Mouse (Mus musculus) C2C12 (cell line): ENCODE measurements at regions not wholly inside any gene's neighbourhood (a gene's known extent, or its start where the extent isn't known, plus 50 kb on each side); places are given as distances from the start of the nearest gene placed in this dataset.

Source experiments
- H3K27me3 ChIP-seq: one replicate; pipeline ENCODE4 v1.6.1; 2011; ENCODE audit not compliant: control insufficient read depth, insufficient read depth, insufficient read length
- H3K36me3 ChIP-seq: one replicate; pipeline ENCODE4 v1.6.1; 2011; ENCODE audit not compliant: control insufficient read depth, insufficient read depth
- H3K4me3 ChIP-seq: one replicate; pipeline ENCODE4 v1.5.1; 2011; ENCODE audit warnings: mild to moderate bottlenecking, control low read depth; ENCODE audit not compliant: poor library complexity, insufficient read depth, severe bottlenecking
- H3K79me2 ChIP-seq: one replicate; pipeline ENCODE4 v1.6.1; 2011; ENCODE audit not compliant: control insufficient read depth, insufficient read depth
- H3K79me3 ChIP-seq: one replicate; pipeline ENCODE4 v1.6.1; 2011; ENCODE audit warnings: low read depth, control low read depth
- H3ac ChIP-seq: one replicate; pipeline ENCODE3; 2011; ENCODE audit warnings: low read depth; ENCODE audit not compliant: control insufficient read depth, insufficient read length
- CEBPB ChIP-seq: IDR thresholded peaks from one replicate; pipeline ENCODE4 v1.6.1; 2011; ENCODE audit warnings: low read depth, mild to moderate bottlenecking, control low read depth, moderate library complexity
- CTCF ChIP-seq: IDR thresholded peaks from one replicate; pipeline ENCODE4 v1.5.1; 2011; ENCODE audit not compliant: control insufficient read depth, insufficient read depth, insufficient read length
- FOSL1 ChIP-seq: IDR thresholded peaks from one replicate; pipeline ENCODE4 v1.8.0; 2011; ENCODE audit warnings: mild to moderate bottlenecking, low read length; ENCODE audit not compliant: poor library complexity, insufficient read depth, severe bottlenecking
- MAX ChIP-seq: IDR thresholded peaks from one replicate; pipeline ENCODE4 v1.6.1; 2011; ENCODE audit warnings: mild to moderate bottlenecking, control low read depth
- MYOD1 ChIP-seq: IDR thresholded peaks from one replicate; pipeline ENCODE4 v1.6.1; 2011; ENCODE audit warnings: low read depth; ENCODE audit not compliant: control insufficient read depth, insufficient read length
- MYOG ChIP-seq: IDR thresholded peaks from one replicate; pipeline ENCODE4 v1.6.1; 2011; ENCODE audit not compliant: control insufficient read depth, insufficient read length; ENCODE audit errors: extremely low read depth
- USF1 ChIP-seq: IDR thresholded peaks from one replicate; pipeline ENCODE4 v1.6.1; 2011; ENCODE audit warnings: low read depth, mild to moderate bottlenecking, control low read depth, moderate library complexity

GRCm38 (mm10) chr12:77168367-77168766, 69.6 kb upstream of the Fut8 start:
- Histone ChIP-seq H3ac (no peak overlapping the region), H3K79me2 (no peaks in the 10 kb centered on the region), H3K79me3 (no peaks in the 10 kb centered on the region), H3K27me3 (no peaks in the 10 kb centered on the region), H3K36me3 (no peaks in the 10 kb centered on the region), H3K4me3 (no peak overlapping the region)
- TF ChIP-seq MAX (no peak), MYOD1 (no peak), FOSL1 (no peak), CTCF (no peak), USF1 (no peak), MYOG (no peak), CEBPB (no peak)

- Histone ChIP-seq H3K79me3 (no peaks in the 10 kb centered on the region), H3K27me3 (no peaks in the 10 kb centered on the region), H3K79me2 (no peaks in the 10 kb centered on the region), H3ac (no peak overlapping the region), H3K36me3 (no peaks in the 10 kb centered on the region), H3K4me3 (no peak overlapping the region)
- TF ChIP-seq FOSL1 (no peak), MAX (no peak), MYOG (no peak), MYOD1 (no peak), CTCF (no peak), USF1 (no peak), CEBPB (no peak)
Measured at GRCm38 (mm10) chr12:77156698-77157097, 81.2 kb upstream of the Fut8 start.

GRCm38 (mm10) chr12:77155626-77156025, 82.3 kb upstream of the Fut8 start:
- TF ChIP-seq MYOG (no peak), CEBPB (no peak), FOSL1 (no peak), MYOD1 (no peak), CTCF (no peak), USF1 (no peak), MAX (no peak)
- Histone ChIP-seq H3K79me2 (no peaks in the 10 kb centered on the region), H3K27me3 (no peaks in the 10 kb centered on the region)

GRCm38 (mm10) chr12:77151471-77151870, 86.5 kb upstream of the Fut8 start:
- H3K79me2 ChIP-seq = no peaks in the 10 kb centered on the region
- TF ChIP-seq MYOG = no peak
- no peak for TF ChIP-seq USF1
- no peak for TF ChIP-seq CEBPB
- no peak for TF ChIP-seq MYOD1
- no peak for TF ChIP-seq MAX
- TF ChIP-seq CTCF = no peak
- no peak for TF ChIP-seq FOSL1
- no peak overlapping the region for H3ac ChIP-seq
- no peaks in the 10 kb centered on the region for H3K36me3 ChIP-seq
- no peaks in the 10 kb centered on the region for H3K79me3 ChIP-seq
- H3K4me3 ChIP-seq = no peak overlapping the region
- H3K27me3 ChIP-seq = no peaks in the 10 kb centered on the region

More at GRCm38 (mm10) chr12:77155626-77156025, 82.3 kb upstream of the Fut8 start:
- no peak overlapping the region for H3ac ChIP-seq
- H3K79me3 ChIP-seq = no peaks in the 10 kb centered on the region
- no peak overlapping the region for H3K4me3 ChIP-seq
- no peaks in the 10 kb centered on the region for H3K36me3 ChIP-seq

- no peaks in the 10 kb centered on the region for H3K36me3 ChIP-seq
- no peak overlapping the region for H3K4me3 ChIP-seq
- no peaks in the 10 kb centered on the region for H3K79me3 ChIP-seq
- H3K79me2 ChIP-seq = no peaks in the 10 kb centered on the region
- no peak overlapping the region for H3ac ChIP-seq
- H3K27me3 ChIP-seq = no peaks in the 10 kb centered on the region
- TF ChIP-seq FOSL1 (no peak), MYOD1 (no peak), MAX (no peak), USF1 (no peak), MYOG (no peak), CTCF (no peak), CEBPB (no peak)
Measured at GRCm38 (mm10) chr12:77149835-77150234, 88.1 kb upstream of the Fut8 start.

GRCm38 (mm10) chr12:77148146-77148545, 89.8 kb upstream of the Fut8 start:
- Histone ChIP-seq H3K27me3 (no peaks in the 10 kb centered on the region), H3K79me3 (no peaks in the 10 kb centered on the region), H3ac (no peak overlapping the region), H3K36me3 (no peaks in the 10 kb centered on the region), H3K79me2 (no peaks in the 10 kb centered on the region), H3K4me3 (no peak overlapping the region)
- TF ChIP-seq MYOG (no peak), MYOD1 (no peak)
